Mouse (Mus musculus): ENCODE measurements around the gene Hist1h4i.

GRCm38 (mm10) chr13:22020901-22021339, 20.2 kb downstream of the Hist1h4i start:
- no peak for TF ChIP-seq CTCF (conservative IDR thresholded peaks at IDR 0.05 in 1 of 2, IDR thresholded peaks at IDR 0.05 in 1 of 2; ENCODE audit: low read depth in 2 of 2, low read length in 2 of 2)
- TF ChIP-seq USF2 (conservative IDR thresholded peaks at IDR 0.05; ENCODE audit: low read depth, low read length), result no peak

Data from CH12.LX (cell line).